Mouse (Mus musculus) neural tube, embryonic 12.5 days (tissue): ENCODE data around the gene Pxylp1. TPM values are rescaled to one million over a fixed set of nuclear protein-coding genes. Genes with fewer than 3 reads are reported as not detected.

Experiments used
- ATAC-seq: fragments of 200-750 bp; cut with Nextera tagmentation; 2 replicates; pipeline ENCODE4 v1.8.0; 2017; ENCODE audit warnings: low read depth, mild to moderate bottlenecking, moderate TSS enrichment, moderate library complexity; ENCODE audit not compliant: low FRiP score
- H3K27ac ChIP-seq: fragments of 300-500 bp; sonication (generic); 2 replicates; pipeline ENCODE4 v1.5.1; 2016
- H3K27me3 ChIP-seq: fragments of 300-500 bp; sonication (generic); replicated peaks from 2 replicates; pipeline ENCODE4 v1.6.1; 2016; ENCODE audit warnings: mild to moderate bottlenecking
- H3K36me3 ChIP-seq: fragments of 300-500 bp; sonication (generic); 2 replicates; pipeline ENCODE4 v1.6.1; 2016; ENCODE audit warnings: mild to moderate bottlenecking
- H3K4me1 ChIP-seq: fragments of 300-500 bp; sonication (generic); 2 replicates; pipeline ENCODE4 v1.6.1; 2016
- H3K4me2 ChIP-seq: fragments of 300-500 bp; sonication (generic); replicated peaks from 2 replicates; pipeline ENCODE4 v1.6.1; 2016; ENCODE audit warnings: mild to moderate bottlenecking
- H3K4me3 ChIP-seq: fragments of 300-500 bp; sonication (generic); 2 replicates; pipeline ENCODE4 v1.5.1; 2016
- H3K9ac ChIP-seq: fragments of 300-500 bp; sonication (generic); 2 replicates; pipeline ENCODE4 v1.6.1; 2016; ENCODE audit warnings: mild to moderate bottlenecking
- H3K9me3 ChIP-seq: fragments of 300-500 bp; sonication (generic); 2 replicates; pipeline ENCODE4 v1.6.1; 2016; ENCODE audit warnings: mild to moderate bottlenecking
- WGBS: fragments of 180-500 bp; shearing (Covaris S2); methylation state at CpG from one replicate; pipeline ENCODE4 v1.1.7; 2016; 5-methylcytosine and 5-hydroxymethylcytosine counted together
- polyA plus RNA-seq: library from polyadenylated mRNA; unstranded; fragments of >200 nt; fragmentation: Nextera tagmentation; extraction: Ambion mirVana; gene quantifications from 2 replicates; pipeline ENCODE4 v1.2.1, GENCODE M21; 2016

The Pxylp1 gene
- polyA plus RNA-seq, 1 experiment from 2014 or later = 41.2 TPM

DNA sequence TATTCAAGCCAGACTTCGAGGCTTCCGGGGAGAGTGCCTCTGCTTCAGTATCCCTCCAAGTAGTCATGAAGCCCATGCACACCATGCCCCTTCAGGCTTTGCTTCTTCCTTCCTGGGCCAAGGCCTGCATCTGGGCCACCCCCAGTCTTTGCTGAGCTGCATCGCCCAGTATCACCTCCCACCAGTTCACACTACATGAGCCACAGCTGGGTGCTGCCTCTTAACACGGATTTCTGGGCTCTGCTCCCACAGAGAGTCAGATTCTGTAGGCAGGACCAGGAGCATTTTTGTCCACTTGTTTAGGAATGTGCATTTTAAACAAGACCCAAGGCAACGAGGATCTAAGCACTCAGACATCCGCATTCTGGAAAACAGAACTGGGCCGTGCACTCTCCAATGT, 40.8 kb downstream of the Pxylp1 start:
- Histone ChIP-seq H3K4me2 (no peak overlapping the region), H3K36me3 (no peaks in the 10 kb centered on the region; the same call in 1 of the 2 replicates), H3K27ac (no peak overlapping the region), H3K9ac (no peak overlapping the region), H3K4me3 (no peak overlapping the region), H3K9me3 (no peaks in the 10 kb centered on the region), H3K27me3 (no peaks in the 10 kb centered on the region), H3K4me1 (peaks cover 13% of the 10 kb centered on the region; the same call in 1 of the 2 replicates)
- WGBS = 83% methylated on average over 7 of the region's 7 CpGs
- ATAC-seq = no peak

DNA sequence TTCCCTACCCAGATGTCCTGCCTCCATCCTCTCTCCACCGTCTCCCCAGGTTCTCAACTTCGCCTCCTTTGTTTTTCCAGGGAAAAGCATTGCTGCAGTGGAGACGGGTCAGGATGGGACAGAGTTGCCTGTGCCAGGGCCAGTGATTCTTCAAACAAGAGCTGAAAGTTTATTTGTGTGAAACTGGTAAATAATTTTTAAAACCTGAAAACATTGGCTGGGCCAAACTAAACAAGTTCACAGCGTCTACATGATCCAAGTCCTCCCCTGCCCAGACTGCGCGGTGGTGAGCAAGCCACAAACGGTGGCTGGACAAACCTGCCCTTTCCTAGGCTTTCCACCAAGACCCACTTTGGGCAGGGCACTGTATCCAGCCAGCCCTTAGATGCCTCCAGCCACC, 41.4 kb downstream of the Pxylp1 start:
- 86% methylated on average over 7 of the region's 7 CpGs for WGBS
- Histone ChIP-seq H3K27ac (no peak overlapping the region), H3K9me3 (no peaks in the 10 kb centered on the region), H3K27me3 (no peaks in the 10 kb centered on the region), H3K36me3 (no peaks in the 10 kb centered on the region; the same call in 1 of the 2 replicates), H3K4me2 (no peak overlapping the region), H3K4me1 (peaks cover 13% of the 10 kb centered on the region; the same call in 1 of the 2 replicates), H3K4me3 (no peak overlapping the region), H3K9ac (no peak overlapping the region)
- no peak for ATAC-seq

DNA sequence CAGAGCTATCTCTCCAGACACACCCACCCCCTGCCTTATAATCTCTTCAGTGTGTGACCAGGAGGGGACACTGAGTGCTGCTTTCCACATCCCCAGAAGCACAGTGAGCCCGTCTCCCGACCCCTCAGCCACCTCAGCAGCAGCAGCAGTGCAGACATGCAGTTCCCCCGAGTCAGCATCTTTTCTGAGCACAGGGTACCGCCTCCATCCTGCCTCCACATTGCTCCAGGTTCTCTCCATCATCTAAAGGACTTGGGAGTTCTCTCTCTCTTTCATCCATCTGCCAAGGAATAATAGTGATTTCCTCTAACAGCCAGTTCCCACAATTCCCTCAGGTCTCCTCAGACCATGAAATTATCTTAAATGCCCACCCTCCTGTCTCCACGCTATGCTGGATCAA, 43.5 kb downstream of the Pxylp1 start:
- H3K4me3 ChIP-seq = no peak overlapping the region
- no peaks in the 10 kb centered on the region for H3K27me3 ChIP-seq
- H3K4me1 ChIP-seq = peaks cover 13% of the 10 kb centered on the region; the same call in 1 of the 2 replicates
- H3K9me3 ChIP-seq = no peaks in the 10 kb centered on the region
- 0 out of 2 replicates have a peak overlapping the region, but pooled peaks have one; percentile 8 for H3K9ac ChIP-seq
- H3K4me2 ChIP-seq = no peak overlapping the region
- no peak overlapping the region for H3K27ac ChIP-seq
- no peak for ATAC-seq
- no peaks in the 10 kb centered on the region for H3K36me3 ChIP-seq
- 47% methylated on average over 5 of the region's 5 CpGs for WGBS

DNA sequence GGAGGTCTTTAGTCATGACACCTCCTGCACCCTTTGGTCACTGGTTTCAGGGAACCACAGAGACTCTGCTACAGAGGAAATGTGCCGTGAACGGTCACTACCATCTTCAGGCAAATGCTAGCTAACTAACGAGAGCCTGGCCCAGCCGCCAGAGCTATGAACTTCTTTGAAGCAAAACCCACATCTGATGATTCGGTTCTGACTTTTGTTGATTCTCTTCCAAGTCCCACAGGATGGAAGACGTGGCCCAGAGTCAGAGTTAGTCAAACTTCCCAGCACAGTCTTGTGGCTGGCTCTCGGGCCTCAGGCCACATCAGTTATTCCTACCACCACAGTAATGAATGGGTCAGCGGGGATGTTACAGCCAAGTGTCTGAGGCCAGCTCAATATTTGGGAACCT, 46.1 kb downstream of the Pxylp1 start:
- Histone ChIP-seq H3K9me3 (no peaks in the 10 kb centered on the region), H3K27me3 (no peaks in the 10 kb centered on the region), H3K4me2 (no peak overlapping the region), H3K9ac (no peak overlapping the region), H3K4me3 (no peak overlapping the region), H3K27ac (no peak overlapping the region), H3K4me1 (peaks cover 13% of the 10 kb centered on the region; the same call in 1 of the 2 replicates), H3K36me3 (peaks cover 5% of the 10 kb centered on the region; the same call in 1 of the 2 replicates)
- 91% methylated on average over 8 of the region's 8 CpGs for WGBS
- ATAC-seq = no peak

DNA sequence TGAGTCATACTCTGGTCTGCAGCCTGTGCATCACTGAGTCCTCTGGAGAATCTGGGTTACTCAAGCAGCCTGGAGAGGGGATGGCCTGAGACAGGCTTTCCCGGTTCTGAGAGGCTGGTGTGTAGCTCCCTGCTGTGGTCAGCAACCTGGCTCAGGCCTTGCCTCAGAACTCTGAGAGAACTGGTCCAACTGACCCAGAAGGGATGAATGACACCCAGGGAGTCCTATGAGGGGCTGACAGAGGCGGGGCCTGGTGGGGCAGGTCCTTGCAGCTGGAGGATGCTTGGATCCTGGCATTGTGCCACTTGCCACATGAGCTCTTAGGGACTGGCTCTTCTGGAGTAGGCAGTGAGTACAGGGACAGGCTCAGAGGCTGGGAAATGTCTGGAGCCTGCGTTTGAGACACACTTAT, 47.7 kb downstream of the Pxylp1 start:
- no peak overlapping the region for H3K4me3 ChIP-seq
- peaks cover 5% of the 10 kb centered on the region; the same call in 1 of the 2 replicates for H3K36me3 ChIP-seq
- no peaks in the 10 kb centered on the region for H3K27me3 ChIP-seq
- WGBS = 50% methylated on average over 3 of the region's 3 CpGs
- H3K9me3 ChIP-seq = no peaks in the 10 kb centered on the region
- no peak overlapping the region for H3K9ac ChIP-seq
- no peak overlapping the region for H3K4me2 ChIP-seq
- no peak overlapping the region for H3K27ac ChIP-seq
- ATAC-seq = peak; percentile 45; the same call in 1 of the 2 replicates
- H3K4me1 ChIP-seq = peaks cover 12% of the 10 kb centered on the region; the same call in 1 of the 2 replicates

DNA sequence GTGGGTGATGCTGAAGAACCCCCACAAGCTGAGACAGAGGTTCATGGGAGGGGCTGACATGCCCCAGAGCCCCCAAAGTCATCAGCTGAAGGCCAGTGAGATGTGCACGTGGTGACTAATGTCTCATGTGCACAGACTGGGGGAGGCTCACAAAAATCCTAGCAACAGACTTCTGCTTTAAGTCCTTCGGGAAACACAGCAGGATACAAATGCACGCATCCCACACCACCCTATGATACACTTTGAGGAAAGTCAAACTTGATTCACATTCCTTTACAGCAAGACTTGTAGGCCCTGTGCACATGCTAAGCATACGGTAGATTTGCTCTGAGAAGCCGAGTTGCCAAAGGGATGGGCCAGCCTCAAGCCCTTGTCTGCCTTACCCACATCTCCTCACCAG, 53.1 kb downstream of the Pxylp1 start:
- Histone ChIP-seq H3K36me3 (peaks cover 12% of the 10 kb centered on the region; the same call in 1 of the 2 replicates), H3K9ac (no peak overlapping the region), H3K4me3 (no peak overlapping the region), H3K9me3 (no peaks in the 10 kb centered on the region), H3K4me1 (peaks cover 27% of the 10 kb centered on the region), H3K27me3 (no peaks in the 10 kb centered on the region), H3K4me2 (no peak overlapping the region), H3K27ac (no peak overlapping the region)
- ATAC-seq = no peak
- WGBS = 87% methylated on average over 5 of the region's 5 CpGs

DNA sequence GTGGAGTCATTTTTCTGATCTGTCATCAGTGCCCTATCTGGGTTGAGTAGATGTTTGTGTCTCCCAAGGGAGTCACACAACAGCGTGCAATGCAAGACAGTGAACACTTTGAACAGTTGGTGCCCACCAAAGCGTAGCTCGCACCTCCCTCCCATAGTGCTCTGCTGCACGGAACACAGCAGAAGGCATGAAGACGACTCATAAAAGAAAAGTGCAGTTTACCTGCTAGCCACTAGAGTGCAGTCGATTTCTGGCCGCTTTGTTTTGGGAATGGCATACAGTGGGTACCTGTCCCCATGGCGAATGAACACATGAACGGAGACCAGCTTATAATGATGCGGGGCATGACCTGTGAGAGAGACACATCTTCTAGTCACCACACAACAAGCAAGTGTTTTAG, 53.6 kb downstream of the Pxylp1 start:
- H3K4me1 ChIP-seq = peaks cover 27% of the 10 kb centered on the region
- H3K9ac ChIP-seq = no peak overlapping the region
- H3K36me3 ChIP-seq = peaks cover 12% of the 10 kb centered on the region; the same call in 1 of the 2 replicates
- 40% methylated on average over 10 of the region's 10 CpGs for WGBS
- no peaks in the 10 kb centered on the region for H3K9me3 ChIP-seq
- H3K4me2 ChIP-seq = no peak overlapping the region
- H3K27ac ChIP-seq = peak overlapping the region; percentile 53; the same call in 1 of the 2 replicates
- no peaks in the 10 kb centered on the region for H3K27me3 ChIP-seq
- no peak overlapping the region for H3K4me3 ChIP-seq
- ATAC-seq = peak; percentile 46

DNA sequence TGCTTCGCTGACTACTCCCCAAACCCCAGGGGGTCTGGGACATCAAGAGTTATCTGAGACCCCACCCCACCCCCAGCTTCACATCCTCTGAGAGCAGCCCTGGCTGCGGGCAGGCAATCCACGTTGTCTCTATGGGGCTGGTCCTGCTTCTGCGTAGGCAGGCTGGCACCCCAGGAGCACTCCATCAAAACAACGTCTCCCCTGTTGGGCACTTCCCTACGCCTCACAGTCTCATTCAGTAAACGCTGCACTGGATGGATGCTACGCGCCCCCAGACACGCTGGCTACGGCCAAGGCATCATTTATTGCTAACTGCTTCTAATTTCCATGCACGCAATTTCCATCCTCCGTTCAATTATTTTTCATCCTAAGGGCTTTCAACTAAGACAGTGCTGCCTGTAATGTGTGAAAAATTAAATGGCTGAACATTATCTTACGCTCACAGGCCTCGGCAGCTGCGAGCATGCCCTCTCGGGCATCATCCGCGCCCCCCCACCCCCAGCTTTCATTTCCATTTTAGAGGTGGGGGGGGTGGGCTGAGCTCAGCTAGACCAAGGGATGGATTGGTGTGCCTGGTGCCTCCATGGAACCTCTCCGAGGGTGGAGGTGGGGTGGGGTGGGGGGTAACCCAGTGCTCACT, 54.6 kb downstream of the Pxylp1 start:
- Histone ChIP-seq H3K27me3 (no peaks in the 10 kb centered on the region), H3K4me2 (peak overlapping the region; percentile 34), H3K9ac (no peak overlapping the region), H3K4me3 (no peak overlapping the region), H3K4me1 (peaks cover 34% of the 10 kb centered on the region), H3K27ac (peak overlapping the region; percentile 53; the same call in 1 of the 2 replicates), H3K9me3 (no peaks in the 10 kb centered on the region), H3K36me3 (peaks cover 12% of the 10 kb centered on the region; the same call in 1 of the 2 replicates)
- 28% methylated on average over 20 of the region's 20 CpGs for WGBS
- ATAC-seq = peak; percentile 57

DNA sequence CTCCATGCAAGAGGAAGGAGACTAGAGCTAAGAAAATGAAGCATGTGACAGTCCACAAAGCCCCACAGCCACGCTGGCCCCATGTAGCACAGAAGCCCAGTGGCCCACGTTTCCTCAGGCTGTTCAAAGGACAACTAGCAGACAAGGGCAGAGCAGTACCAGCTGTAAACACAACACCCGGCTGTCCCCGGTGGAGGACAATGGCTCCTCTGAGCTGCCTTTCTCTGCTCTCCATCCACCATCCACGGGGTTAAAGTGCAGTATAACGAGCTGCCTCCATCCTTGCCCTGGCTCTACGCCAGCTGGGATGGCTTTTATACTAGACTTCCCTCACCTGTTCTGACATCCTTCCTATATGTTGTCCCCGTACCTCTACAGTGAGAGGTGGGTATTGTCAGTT, 55.5 kb downstream of the Pxylp1 start:
- Histone ChIP-seq H3K9ac (no peak overlapping the region), H3K4me1 (peaks cover 40% of the 10 kb centered on the region), H3K4me3 (no peak overlapping the region), H3K27me3 (no peaks in the 10 kb centered on the region), H3K36me3 (peaks cover 7% of the 10 kb centered on the region; the same call in 1 of the 2 replicates), H3K4me2 (no peak overlapping the region), H3K9me3 (no peaks in the 10 kb centered on the region), H3K27ac (peak overlapping the region; percentile 10; the same call in 1 of the 2 replicates)
- 25% methylated on average over 8 of the region's 8 CpGs for WGBS
- ATAC-seq = no peak

DNA sequence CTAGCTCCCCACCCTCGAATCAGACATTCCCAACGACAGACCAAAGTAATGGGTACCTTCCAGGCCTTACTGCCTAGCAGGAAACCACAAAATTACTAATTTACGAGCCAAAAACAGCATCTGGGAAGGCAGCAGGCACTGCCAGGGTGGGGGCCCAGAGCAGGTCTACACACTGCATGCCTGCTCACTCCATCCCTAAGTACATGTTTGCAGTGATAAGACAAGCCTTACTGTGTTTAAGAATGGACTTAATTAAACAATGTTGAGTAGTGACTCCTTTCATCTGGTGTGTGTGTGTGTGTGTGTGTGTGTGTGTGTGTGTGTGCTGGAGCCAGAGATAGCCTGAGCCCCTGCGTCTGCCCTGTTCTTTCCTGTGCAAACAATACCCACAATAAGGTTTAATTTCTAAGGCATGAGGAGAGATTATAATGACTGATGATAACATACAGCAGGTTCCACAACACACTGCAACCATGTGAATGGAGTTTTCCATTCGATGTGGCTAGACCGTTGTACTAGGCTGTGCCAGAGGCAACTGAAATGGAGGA, 57.0 kb downstream of the Pxylp1 start:
- Histone ChIP-seq H3K36me3 (peaks cover 7% of the 10 kb centered on the region; the same call in 1 of the 2 replicates), H3K9me3 (no peaks in the 10 kb centered on the region), H3K4me2 (no peak overlapping the region), H3K9ac (no peak overlapping the region), H3K4me1 (peaks cover 40% of the 10 kb centered on the region), H3K27me3 (no peaks in the 10 kb centered on the region), H3K27ac (no peak overlapping the region), H3K4me3 (no peak overlapping the region)
- no peak for ATAC-seq
- 88% methylated on average over 6 of the region's 6 CpGs for WGBS

DNA sequence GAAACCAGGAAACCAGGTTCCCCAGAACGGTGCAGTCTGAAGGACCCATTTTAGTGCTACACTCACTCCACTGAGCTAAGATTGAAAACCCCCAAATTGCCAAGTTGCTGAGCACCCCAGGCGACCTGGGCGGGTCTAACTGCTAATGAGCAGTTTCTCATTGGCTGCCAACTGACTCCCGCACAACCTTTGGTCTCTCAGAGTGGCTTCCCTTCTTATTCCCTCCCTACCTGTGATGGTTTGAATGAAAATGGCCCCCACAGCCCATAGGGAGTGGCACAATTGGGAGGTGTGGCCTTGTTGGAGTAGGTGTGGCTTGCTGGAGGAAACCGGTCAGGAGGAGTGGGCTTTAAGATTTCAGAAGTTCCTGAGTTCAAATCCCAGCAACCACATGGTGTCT, 58.9 kb downstream of the Pxylp1 start:
- no peak overlapping the region for H3K4me3 ChIP-seq
- WGBS = 65% methylated on average over 5 of the region's 5 CpGs
- no peaks in the 10 kb centered on the region for H3K9me3 ChIP-seq
- H3K4me2 ChIP-seq = no peak overlapping the region
- H3K4me1 ChIP-seq = peaks cover 32% of the 10 kb centered on the region
- H3K27ac ChIP-seq = no peak overlapping the region
- peaks cover 7% of the 10 kb centered on the region; the same call in 1 of the 2 replicates for H3K36me3 ChIP-seq
- no peak for ATAC-seq
- no peaks in the 10 kb centered on the region for H3K27me3 ChIP-seq
- no peak overlapping the region for H3K9ac ChIP-seq

DNA sequence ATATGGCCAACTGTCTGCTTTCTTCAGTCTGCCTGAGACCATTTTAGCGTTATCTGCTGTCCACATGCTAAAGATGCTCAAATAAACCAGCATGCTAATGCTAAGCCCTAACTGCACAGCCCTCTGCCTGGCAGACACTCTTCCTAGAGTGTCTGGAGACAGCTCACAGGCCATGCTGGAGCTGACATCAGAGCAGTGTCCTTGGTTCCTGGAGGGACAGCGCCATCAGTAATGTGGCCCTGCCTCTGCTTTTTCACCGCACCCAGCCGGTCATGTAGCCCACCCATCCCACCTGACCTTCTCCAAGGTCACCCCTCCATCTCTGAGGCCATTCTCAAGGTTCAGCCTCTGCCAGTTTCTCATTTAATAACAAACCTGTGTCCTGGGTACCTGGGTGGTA, 60.0 kb downstream of the Pxylp1 start:
- Histone ChIP-seq H3K36me3 (peaks cover 7% of the 10 kb centered on the region; the same call in 1 of the 2 replicates), H3K9me3 (no peaks in the 10 kb centered on the region), H3K4me3 (no peak overlapping the region), H3K4me2 (no peak overlapping the region), H3K9ac (no peak overlapping the region), H3K27me3 (no peaks in the 10 kb centered on the region), H3K27ac (no peak overlapping the region), H3K4me1 (peaks cover 23% of the 10 kb centered on the region)
- ATAC-seq = no peak
- whole genome bisulfite sequencing = 85% methylated on average over 4 of the region's 4 CpGs
